Mouse (Mus musculus) heart, adult 2 months (tissue): ENCODE results near the gene Alkbh8. TPM values are rescaled to one million over a fixed set of nuclear protein-coding genes. Genes with fewer than 3 reads are reported as not detected.
"Not testable (repeated sequence)": the region's sequence is repeated elsewhere in the genome, so short reads cannot be mapped to it uniquely, and the experiment has no call there.

Source experiments
- DNase-seq, 2 experiments: peaks; one replicate each; pipeline ENCODE4 v3.0.0; 2021
- H3K27ac ChIP-seq: fragments of 200-600 bp; 2 replicates; pipeline ENCODE4 v1.8.1; 2022
- H3K27me3 ChIP-seq: fragments of 200-500 bp; 2 replicates; pipeline ENCODE4 v1.6.1; 2012; ENCODE audit warnings: mild to moderate bottlenecking, low read length, inconsistent platforms, mixed read lengths; ENCODE audit not compliant: control insufficient read depth, insufficient read depth
- H3K36me3 ChIP-seq: fragments of 200-500 bp; 2 replicates; pipeline ENCODE4 v1.6.1; 2012; ENCODE audit warnings: low read length, inconsistent platforms; ENCODE audit not compliant: control insufficient read depth, insufficient read depth
- H3K4me1 ChIP-seq: fragments of 200-500 bp; 2 replicates; pipeline ENCODE4 v1.6.1; 2011; ENCODE audit warnings: low read length; ENCODE audit not compliant: control insufficient read depth, insufficient read depth
- H3K4me3 ChIP-seq: fragments of 200-600 bp; 2 replicates; pipeline ENCODE4 v1.8.1; 2022
- H3K79me2 ChIP-seq: fragments of 200-500 bp; replicated peaks from 2 replicates; pipeline ENCODE4 v1.6.1; 2012; ENCODE audit warnings: mild to moderate bottlenecking, inconsistent platforms, low read length, moderate library complexity, mixed read lengths; ENCODE audit not compliant: control insufficient read depth, insufficient read depth
- H3K9ac ChIP-seq: fragments of 200-500 bp; 2 replicates; pipeline ENCODE4 v1.6.1; 2012; ENCODE audit warnings: low read depth, mild to moderate bottlenecking, control low read depth, inconsistent platforms, low read length, mixed read lengths
- CTCF ChIP-seq: fragments of 200-600 bp; IDR thresholded peaks from 2 replicates; pipeline ENCODE4 v1.8.1; 2022; ENCODE audit warnings: antibody characterized with exemption, mild to moderate bottlenecking, moderate library complexity
- EP300 ChIP-seq: fragments of 200-500 bp; IDR thresholded peaks from 2 replicates; pipeline ENCODE4 v1.6.1; 2011; ENCODE audit warnings: low read depth, low read length, control low read depth; ENCODE audit not compliant: insufficient read depth
- POLR2A ChIP-seq: fragments of 200-500 bp; IDR thresholded peaks from 2 replicates; pipeline ENCODE4 v1.6.1; 2011; ENCODE audit warnings: mild to moderate bottlenecking, low read depth, low read length, control low read depth; ENCODE audit not compliant: insufficient read depth
- WGBS: fragments of 180-500 bp; shearing (Covaris S2); methylation state at CpG from one replicate; pipeline ENCODE4 v1.1.7; 2018; 5-methylcytosine and 5-hydroxymethylcytosine counted together
- intact Hi-C: fragments of 180-260 bp; cut with DNase I; formaldehyde crosslinking; loops from one replicate; pipeline ENCODE4 v1.15.1; 2025
- long read RNA-seq: library from polyadenylated mRNA; stranded (forward); transcript quantifications from one replicate; pipeline ENCODE4 v2.0.0, GENCODE M21; 2021
- polyA plus RNA-seq: library from polyadenylated mRNA; depleted of rRNA; stranded (reverse); fragments of >200 nt; gene quantifications from 2 replicates; pipeline ENCODE4 v1.2.3, GENCODE M21; 2012; rRNA removed
- total RNA-seq, 2 experiments: library from RNA; stranded (reverse); gene quantifications; 2 replicates each; pipeline ENCODE4 v1.2.3; 2021

Alkbh8 gene
- total RNA-seq = 10 to 100 TPM; 12.7 to 16.6 TPM
- 1.7 and 3.1 TPM in 2 replicates for polyA plus RNA-seq
- long read RNA-seq, partial matches to known transcripts = 0 of 5 reads
- long read RNA-seq, other reads (novel, unspliced or antisense) = 4 of 5 reads

DNA sequence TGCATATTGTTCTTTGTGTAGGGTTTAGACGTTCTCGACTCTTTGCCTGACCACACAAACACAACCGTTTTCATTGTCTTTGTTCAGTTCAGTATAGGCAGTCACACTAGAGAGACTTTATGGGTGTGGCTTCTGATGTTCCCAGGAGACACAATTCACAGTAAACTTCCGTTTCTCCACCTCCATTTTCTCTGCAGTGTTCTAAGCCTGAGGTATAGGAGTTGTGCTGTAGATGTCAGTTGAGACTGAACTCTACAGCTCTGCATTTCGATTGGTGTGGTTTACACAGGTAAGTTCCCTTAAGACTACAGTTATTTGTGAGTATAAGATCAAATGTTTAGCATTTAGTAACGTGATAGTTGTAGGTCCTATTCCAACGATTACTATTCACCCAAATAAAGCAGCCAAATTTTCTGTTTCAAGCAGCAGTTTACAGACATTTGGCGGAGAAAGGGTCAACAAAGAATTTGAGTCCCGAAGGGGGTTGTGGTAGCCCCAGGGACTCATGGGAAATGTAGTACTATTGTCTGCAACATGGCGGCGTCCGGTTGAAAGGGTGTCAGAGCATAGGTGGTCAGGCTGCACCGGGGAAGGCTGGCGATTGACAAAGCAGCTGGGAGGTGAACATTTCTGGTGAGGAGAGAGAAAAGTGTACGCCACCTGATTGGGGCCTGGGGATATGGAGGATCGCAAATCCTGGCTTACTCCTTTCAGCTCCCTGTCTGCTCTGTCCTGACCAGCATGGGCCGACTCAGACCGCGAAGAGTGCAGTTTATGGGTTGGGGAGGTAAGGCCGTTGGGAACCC, at the start of gene Alkbh8:
TSS of gene Alkbh8 (plus strand) at position 179 of the 806 bp plus-strand sequence.
- Histone ChIP-seq H3K27ac (peak within 1 kb of the TSS; percentile 66), H3K79me2 (peaks cover 2% of the 10 kb centered on the region; the same call in 1 of the 2 replicates), H3K36me3 (no peaks in the 10 kb centered on the region), H3K9ac (peak within 1 kb of the TSS; percentile 84), H3K27me3 (0 out of 2 replicates have a peak, but pooled peaks cover 2% of the 10 kb centered on the region), H3K4me1 (peaks cover 1% of the 10 kb centered on the region; the same call in 1 of the 2 replicates), H3K4me3 (peak within 1 kb of the TSS; percentile 63)
- no peak for TF ChIP-seq EP300
- peak; percentile 67 for TF ChIP-seq CTCF
- peak; percentile 57; the same call in 1 of the 2 replicates for TF ChIP-seq POLR2A
- DNase-seq = peak; percentile 82
- 4% methylated on average over 20 of the region's 20 CpGs for WGBS
- intact Hi-C loops = loop anchor here (1.0 kb wide), 1 partner anchor 69 kb away; no protein-coding TSS in a partner anchor

DNA sequence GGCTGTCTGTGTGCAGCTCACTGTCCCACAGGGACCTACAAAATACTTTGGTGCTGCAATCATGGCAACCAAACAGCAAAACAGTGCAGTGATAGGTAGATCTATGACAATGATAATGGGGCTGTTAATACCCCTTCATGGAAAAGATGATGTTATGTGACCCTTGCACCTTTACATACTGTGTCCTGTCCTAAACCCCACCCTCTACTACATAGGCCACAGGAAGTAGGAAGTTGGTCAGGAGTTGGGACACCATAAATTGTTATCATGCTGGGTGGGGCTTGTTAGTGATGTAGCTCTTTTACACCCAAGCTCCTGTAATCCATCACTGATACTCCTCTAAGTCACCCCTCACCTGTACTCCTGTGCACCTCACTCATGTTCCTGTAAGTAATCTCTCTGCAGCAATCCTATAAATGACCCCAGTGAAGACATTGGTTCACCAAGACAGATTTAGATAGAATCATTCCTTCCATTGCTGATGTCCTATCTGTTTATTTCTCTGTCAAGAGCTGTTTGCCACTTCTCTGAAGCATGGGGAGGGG, 25.6 kb upstream of the Alkbh8 start:
- Histone ChIP-seq H3K4me3 (no peak overlapping the region), H3K27me3 (no peaks in the 10 kb centered on the region), H3K4me1 (no peaks in the 10 kb centered on the region), H3K9ac (no peak overlapping the region), H3K79me2 (no peaks in the 10 kb centered on the region), H3K27ac (no peak overlapping the region), H3K36me3 (no peaks in the 10 kb centered on the region)
- intact Hi-C loops = no loop called here
- DNase-seq = no peak
- TF ChIP-seq POLR2A (no peak), EP300 (no peak), CTCF (no peak)

DNA sequence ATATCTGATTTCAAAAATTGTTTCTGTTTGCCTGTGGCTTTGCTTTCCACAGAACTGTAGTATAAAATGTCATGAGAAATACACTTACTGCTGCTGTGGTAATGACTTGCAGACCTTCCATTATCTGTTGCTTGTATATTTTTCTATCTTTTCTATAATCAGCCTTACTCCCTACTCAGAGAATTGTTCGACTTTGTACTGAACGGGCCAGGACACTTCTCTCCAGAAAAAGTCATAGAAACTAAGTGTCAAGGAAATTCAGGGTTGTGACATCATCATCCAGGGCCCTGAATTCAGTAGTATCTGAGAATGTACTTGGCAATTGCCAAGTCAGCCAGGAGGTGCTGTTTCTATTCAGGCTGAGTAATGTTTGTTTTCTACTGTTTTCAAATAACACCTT, 24.9 kb upstream of the Alkbh8 start:
- DNase-seq = no peak
- no peaks in the 10 kb centered on the region for H3K79me2 ChIP-seq
- no peaks in the 10 kb centered on the region for H3K4me1 ChIP-seq
- no peak overlapping the region for H3K27ac ChIP-seq
- no peaks in the 10 kb centered on the region for H3K36me3 ChIP-seq
- no peak overlapping the region for H3K9ac ChIP-seq
- H3K4me3 ChIP-seq = no peak overlapping the region
- intact Hi-C loops = no loop called here
- 66% methylated on average over 2 of the region's 2 CpGs for WGBS
- no peaks in the 10 kb centered on the region for H3K27me3 ChIP-seq
- TF ChIP-seq EP300 = no peak
- no peak for TF ChIP-seq CTCF
- TF ChIP-seq POLR2A = no peak

DNA sequence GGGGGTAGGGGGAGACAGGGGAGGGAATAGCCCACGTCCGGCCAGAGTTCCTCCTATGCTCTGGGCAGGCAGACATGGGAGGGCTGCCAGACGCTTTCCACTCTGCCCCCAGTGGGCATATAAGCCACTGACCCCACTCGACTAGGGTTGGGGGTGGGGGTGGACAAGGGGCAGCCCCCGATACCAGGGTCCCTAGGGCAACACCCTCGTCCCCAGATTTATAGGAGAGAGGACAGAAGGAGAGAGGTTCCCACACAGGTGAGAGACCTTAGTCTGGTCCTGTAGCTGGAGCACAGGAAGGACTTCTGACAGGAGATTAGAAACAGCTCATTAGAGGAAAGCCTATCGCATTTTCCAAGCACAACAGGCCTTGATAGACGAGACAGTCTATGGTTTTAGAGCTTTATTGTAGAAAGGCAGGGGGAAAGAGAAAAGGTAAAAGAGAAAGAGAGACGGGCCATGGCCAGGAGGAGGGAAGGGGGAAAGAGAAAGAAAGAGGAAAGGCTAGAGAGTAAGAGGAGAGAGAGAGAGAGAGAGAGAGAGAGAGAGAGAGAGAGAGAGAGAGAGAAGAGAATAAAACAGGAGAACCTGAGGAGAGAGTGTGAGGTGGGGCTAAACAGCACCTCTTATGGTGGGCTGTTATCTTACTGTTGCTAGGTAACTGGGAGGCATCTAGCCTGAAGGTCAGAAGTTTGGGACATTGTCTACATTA, 7.4 kb upstream of the Alkbh8 start:
- H3K9ac ChIP-seq, H3K27ac ChIP-seq, H3K79me2 ChIP-seq, H3K27me3 ChIP-seq, H3K4me3 ChIP-seq, H3K36me3 ChIP-seq, intact Hi-C loops, H3K4me1 ChIP-seq, DNase-seq: not testable (repeated sequence)
- 41% methylated on average over 9 of the region's 9 CpGs for WGBS

DNA sequence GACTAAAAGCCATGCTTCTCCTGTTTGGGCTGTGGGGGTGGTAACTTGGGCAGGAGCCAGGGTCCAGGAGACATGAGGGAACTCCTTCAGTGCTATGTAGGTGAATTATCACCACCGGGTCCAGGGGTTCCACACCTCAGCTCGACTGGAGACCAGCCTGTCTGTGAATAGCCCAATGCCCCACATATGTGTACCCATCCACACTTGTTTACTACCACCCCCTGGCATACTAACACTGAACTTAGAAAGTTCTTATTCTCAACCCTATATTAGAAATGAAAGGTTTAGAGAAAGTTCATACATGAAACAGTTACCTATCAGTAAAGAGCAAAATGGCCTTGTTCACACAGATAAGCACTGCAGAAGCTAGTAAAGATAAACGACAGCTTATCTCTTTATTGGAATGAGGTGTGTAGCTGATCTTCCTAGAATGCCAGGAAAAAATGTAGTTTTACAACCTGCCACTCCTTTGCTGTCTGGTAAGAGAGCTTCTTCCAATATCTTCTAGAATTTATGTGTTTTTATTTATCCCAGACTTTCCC, 6.8 kb upstream of the Alkbh8 start:
- Histone ChIP-seq H3K27me3 (0 out of 2 replicates have a peak, but pooled peaks cover 2% of the 10 kb centered on the region), H3K27ac (no peak overlapping the region), H3K4me3 (no peak overlapping the region), H3K36me3 (no peaks in the 10 kb centered on the region), H3K9ac (no peak overlapping the region), H3K79me2 (no peaks in the 10 kb centered on the region), H3K4me1 (no peaks in the 10 kb centered on the region)
- intact Hi-C loops = no loop called here
- 29% methylated on average over 3 of the region's 3 CpGs for WGBS
- no peak for TF ChIP-seq POLR2A
- no peak for TF ChIP-seq CTCF
- DNase-seq = no peak

DNA sequence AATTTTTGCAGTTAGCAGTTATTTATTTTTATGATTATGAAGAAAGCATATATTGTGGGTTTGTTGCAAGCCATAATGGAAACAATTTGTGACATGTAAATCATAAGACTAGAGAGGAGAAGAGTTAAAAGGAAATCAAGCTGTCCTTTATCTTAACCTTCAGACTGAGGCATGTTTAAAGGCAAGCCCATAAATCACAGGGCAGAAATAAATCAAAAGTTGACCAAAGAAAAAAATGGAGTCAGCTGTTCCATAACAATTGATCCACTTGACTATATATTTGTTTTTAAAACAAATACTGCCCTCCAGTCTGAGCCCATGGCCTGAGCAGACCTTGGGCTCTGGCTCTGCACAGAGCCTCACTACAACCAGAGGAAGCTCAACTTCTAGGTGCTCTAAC, 4.6 kb upstream of the Alkbh8 start:
- no peaks in the 10 kb centered on the region for H3K79me2 ChIP-seq
- no peak for DNase-seq
- intact Hi-C loops = no loop called here
- TF ChIP-seq EP300 (no peak), POLR2A (no peak), CTCF (no peak)
- 0 out of 2 replicates have a peak, but pooled peaks cover 2% of the 10 kb centered on the region for H3K27me3 ChIP-seq
- H3K36me3 ChIP-seq = no peaks in the 10 kb centered on the region
- no peak overlapping the region for H3K27ac ChIP-seq
- no peak overlapping the region for H3K4me3 ChIP-seq
- no peak overlapping the region for H3K9ac ChIP-seq
- H3K4me1 ChIP-seq = no peaks in the 10 kb centered on the region
